Mouse (Mus musculus) central nervous system, embryonic 18 days (tissue): ENCODE measurements around the gene Zscan22. TPM values are rescaled to one million over a fixed set of nuclear protein-coding genes. Genes with fewer than 3 reads are reported as not detected.

ENCODE experiments used
- polyA plus RNA-seq: library from polyadenylated mRNA; depleted of rRNA; stranded (reverse); fragments of >200 nt; gene quantifications from 2 replicates; pipeline ENCODE4 v1.2.3, GENCODE M21; 2012; rRNA removed

The Zscan22 gene
- 12.9 and 14.9 TPM in 2 replicates for polyA plus RNA-seq

GRCm38 (mm10) chr7:12897655-12898410 lies at the start of gene Zscan22:
Zscan22 (plus strand) TSS chr7:12897815.

DNA sequence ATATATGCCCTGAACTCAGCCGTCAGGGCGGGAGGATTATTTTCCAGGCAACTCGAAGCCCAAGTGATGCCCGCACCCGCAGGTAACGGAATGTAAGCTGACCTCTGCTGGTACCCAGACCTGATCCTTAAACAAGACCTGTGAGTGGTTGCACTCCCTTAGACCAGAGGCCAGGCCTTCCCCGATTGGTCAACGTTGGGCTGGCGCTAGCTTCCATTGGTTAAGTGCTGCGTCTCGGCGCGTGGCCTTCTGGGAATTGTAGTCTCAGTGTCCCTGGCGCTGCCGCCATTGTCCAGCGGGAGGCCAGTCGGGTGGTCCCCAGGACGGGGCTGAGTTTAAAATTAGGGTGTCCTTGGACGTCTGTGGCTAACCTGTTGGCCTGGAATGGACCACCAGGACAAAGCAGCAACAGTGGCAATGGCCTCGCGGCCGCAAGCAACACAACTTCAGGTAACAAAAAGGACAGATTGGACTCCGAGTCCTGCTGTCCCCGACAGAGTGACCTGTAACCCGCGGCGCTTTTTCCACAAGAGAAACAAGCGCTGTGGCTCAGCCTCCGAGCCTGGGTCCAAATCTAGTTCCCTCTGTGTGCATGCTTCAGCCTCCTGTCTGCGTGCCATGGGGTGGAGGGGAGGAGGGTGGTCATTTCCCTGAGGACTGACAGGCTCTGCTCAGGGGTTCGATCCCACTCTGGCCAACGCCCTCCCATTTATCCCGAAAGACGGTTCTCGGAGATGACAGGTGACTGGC lies 16.5 kb upstream of the Zscan22 start, which contains the start of gene Zfp128:
Zfp128 (plus strand) TSS at position 267 of the 750 bp plus-strand sequence.

GRCm38 (mm10) chr7:12921705-12922465 lies 24.3 kb downstream of the Zscan22 start, which contains the start of gene Rps5:
Rps5 (plus strand) TSS chr7:12922290.

DNA sequence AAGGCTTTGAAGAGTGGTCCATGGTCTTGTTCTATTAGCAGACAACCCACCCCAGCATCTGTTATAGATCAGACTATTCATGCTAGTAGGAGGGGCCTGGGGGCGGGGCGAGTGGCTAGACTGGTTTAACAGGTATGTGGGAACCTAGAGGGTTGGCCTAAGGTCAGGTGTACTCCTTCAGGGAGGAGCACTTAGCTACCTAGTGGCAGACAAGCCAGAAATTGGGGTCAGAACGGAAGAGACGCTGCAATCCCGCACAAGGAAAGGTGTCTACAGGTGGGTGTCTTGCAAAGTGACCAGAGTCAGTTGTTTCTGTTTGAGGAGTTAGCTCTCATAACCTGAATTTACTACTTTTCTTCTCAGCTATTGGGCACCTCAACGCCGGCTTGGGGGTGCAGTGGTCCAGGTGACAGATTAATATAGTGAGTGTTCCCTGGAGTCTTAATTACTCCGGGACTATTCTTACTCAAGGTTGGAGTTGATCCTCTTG lies 29.6 kb downstream of the Zscan22 start, which contains the start of gene Rnf225:
Rnf225 (plus strand) TSS at position 226 of the 490 bp plus-strand sequence.

Other genes with a start within 250 kb of the Zscan22 start
- not detected in 2 replicates for gene Vmn2r55, start 212.8 kb upstream of the Zscan22 start, polyA plus RNA-seq
- 0.01 TPM in 1 of 2 replicates, not detected in the other for gene Vmn2r56, start 162.8 kb upstream of the Zscan22 start, polyA plus RNA-seq
- 39.2 and 40.2 TPM in 2 replicates for gene Zscan18, start 94.2 kb upstream of the Zscan22 start, polyA plus RNA-seq
- 20.6 and 21.3 TPM in 2 replicates for gene Zfp329, start 79.0 kb upstream of the Zscan22 start, polyA plus RNA-seq
- gene Zfp110, start 63.1 kb upstream of the Zscan22 start, polyA plus RNA-seq, result 12.7 and 13.3 TPM in 2 replicates
- 9.5 and 9.9 TPM in 2 replicates for gene Zfp128, start 16.6 kb upstream of the Zscan22 start, polyA plus RNA-seq
- gene Rps5, start 24.5 kb downstream of the Zscan22 start, polyA plus RNA-seq, result 2,008 and 2,137 TPM in 2 replicates
- 1.9 and 2.0 TPM in 2 replicates for gene Rnf225, start 29.6 kb downstream of the Zscan22 start, polyA plus RNA-seq
- 11.9 and 12.0 TPM in 2 replicates for gene Zfp324, start 68.0 kb downstream of the Zscan22 start, polyA plus RNA-seq
- gene Zfp446, start 80.0 kb downstream of the Zscan22 start, polyA plus RNA-seq, result 11.2 and 11.3 TPM in 2 replicates
- 1.1 and 1.2 TPM in 2 replicates for gene Slc27a5, start 100.4 kb downstream of the Zscan22 start, polyA plus RNA-seq
- gene Trim28, start 101.3 kb downstream of the Zscan22 start, polyA plus RNA-seq, result 367 and 417 TPM in 2 replicates
- 30.5 and 39.6 TPM in 2 replicates for gene Zbtb45, start 112.2 kb downstream of the Zscan22 start, polyA plus RNA-seq
- 212 and 230 TPM in 2 replicates for gene Chmp2a, start 137.0 kb downstream of the Zscan22 start, polyA plus RNA-seq
- 326 and 330 TPM in 2 replicates for gene Ube2m, start 140.5 kb downstream of the Zscan22 start, polyA plus RNA-seq
- 12.1 and 14.2 TPM in 2 replicates for gene Mzf1, start 156.9 kb downstream of the Zscan22 start, polyA plus RNA-seq
- gene Vmn1r85, start 197.4 kb downstream of the Zscan22 start, polyA plus RNA-seq, result 0.18 and 0.20 TPM in 2 replicates
- 0.01 TPM in 2 replicates for gene Vmn1r86, start 222.1 kb downstream of the Zscan22 start, polyA plus RNA-seq
- gene Vmn1r87, start 242.3 kb downstream of the Zscan22 start, polyA plus RNA-seq, result not detected in 2 replicates